Mouse (Mus musculus): ENCODE results near the gene Gm10488.
"Not testable (repeated sequence)": the region's sequence is repeated elsewhere in the genome, so short reads cannot be mapped to it uniquely, and the experiment has no call there.

The Gm10488 gene

GRCm38 (mm10) chrX:29976014-29976413, at the start of gene Gm10488:
Gene Gm10488, plus strand, starts transcription at chrX:29976314.
- DNase-seq (ENCODE audit: low spot score in 2 of 2), result not testable (repeated sequence)

Measured in cerebellum, postnatal 4 days (tissue).